Mouse (Mus musculus) midbrain, embryonic 14.5 days (tissue): Measurements from ENCODE around the gene Fhad1. TPM values are rescaled to one million over a fixed set of nuclear protein-coding genes. Genes with fewer than 3 reads are reported as not detected.

Source experiments
- ATAC-seq: fragments of 200-750 bp; cut with Nextera tagmentation; 2 replicates; pipeline ENCODE4 v1.8.0; 2017; ENCODE audit warnings: moderate number of reproducible peaks, moderate library complexity; ENCODE audit not compliant: low FRiP score, low TSS enrichment
- DNase-seq: peaks from one replicate; pipeline ENCODE4 v3.0.0-alpha.2; 2015
- H3K27ac ChIP-seq: fragments of 300-500 bp; sonication (generic); replicated peaks from 2 replicates; pipeline ENCODE4 v1.5.1; 2014; ENCODE audit warnings: mild to moderate bottlenecking, low read depth, low read length, moderate library complexity
- H3K27me3 ChIP-seq: fragments of 300-500 bp; sonication (generic); 2 replicates; pipeline ENCODE4 v1.6.1; 2014; ENCODE audit warnings: low read length, control low read depth, mixed read lengths; ENCODE audit not compliant: control insufficient read depth, insufficient read depth
- H3K36me3 ChIP-seq: fragments of 300-500 bp; sonication (generic); 2 replicates; pipeline ENCODE4 v1.6.1; 2014; ENCODE audit warnings: low read length, control low read depth; ENCODE audit not compliant: control insufficient read depth, insufficient read depth
- H3K4me1 ChIP-seq: fragments of 300-500 bp; sonication (generic); 2 replicates; pipeline ENCODE4 v1.6.1; 2014; ENCODE audit warnings: mild to moderate bottlenecking, antibody characterized with exemption, low read length, control low read depth; ENCODE audit not compliant: control insufficient read depth, insufficient read depth
- H3K4me2 ChIP-seq: fragments of 300-500 bp; sonication (generic); 2 replicates; pipeline ENCODE4 v1.6.1; 2014; ENCODE audit warnings: mild to moderate bottlenecking, low read length, moderate library complexity
- H3K4me3 ChIP-seq: fragments of 300-500 bp; sonication (generic); replicated peaks from 2 replicates; pipeline ENCODE4 v1.5.1; 2014; ENCODE audit warnings: low read depth, low read length
- H3K9ac ChIP-seq: fragments of 300-500 bp; sonication (generic); replicated peaks from 2 replicates; pipeline ENCODE4 v1.6.1; 2014; ENCODE audit warnings: mild to moderate bottlenecking, low read length, moderate library complexity
- H3K9me3 ChIP-seq: fragments of 300-500 bp; sonication (generic); 2 replicates; pipeline ENCODE4 v1.6.1; 2016; ENCODE audit warnings: low read length, control low read depth, mixed read lengths; ENCODE audit not compliant: control insufficient read depth
- WGBS: fragments of 180-500 bp; shearing (Covaris S2); extraction: QIAGEN DNeasy Blood & Tissue Kit; methylation state at CpG from one replicate; pipeline ENCODE4 v1.1.7; 2014; 5-methylcytosine and 5-hydroxymethylcytosine counted together
- polyA plus RNA-seq: library from polyadenylated mRNA; unstranded; fragments of >200 nt; fragmentation: Nextera tagmentation; extraction: Ambion mirVana; gene quantifications from 2 replicates; pipeline ENCODE4 v1.2.1, GENCODE M21; 2014

Fhad1 gene
- polyA plus RNA-seq, 1 experiment from 2014 or later = 2.4 TPM

DNA sequence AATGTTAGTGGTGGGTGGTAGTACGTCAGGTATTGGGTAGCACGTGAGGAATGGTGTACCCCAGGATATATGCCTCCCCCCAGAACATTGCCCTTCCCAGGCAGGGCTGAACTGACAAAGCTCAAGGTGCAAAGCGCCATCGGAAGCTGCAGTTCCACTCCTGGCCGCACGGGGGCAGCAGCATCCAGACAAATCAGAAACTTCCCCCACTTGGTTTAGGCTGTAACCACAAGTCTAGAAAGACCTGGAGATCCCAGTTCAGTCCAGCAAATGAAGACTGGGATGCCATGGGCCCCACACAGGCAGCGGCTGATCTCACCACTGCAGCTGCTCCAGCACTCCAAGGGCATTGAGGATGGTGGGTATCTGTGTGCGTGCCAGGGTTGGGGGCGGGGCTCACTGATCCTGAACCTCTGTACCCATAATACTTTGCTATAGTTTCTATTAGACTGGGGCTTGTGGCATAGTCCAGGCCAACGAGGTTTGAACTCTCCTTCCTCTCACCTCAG, 157.4 kb downstream of the Fhad1 start:
- Histone ChIP-seq H3K27me3 (no peaks in the 10 kb centered on the region), H3K4me3 (no peak overlapping the region), H3K27ac (peak overlapping the region; percentile 32; the same call in 1 of the 2 replicates), H3K9ac (no peak overlapping the region; the same call in 1 of the 2 replicates), H3K9me3 (no peaks in the 10 kb centered on the region), H3K36me3 (peaks cover 30% of the 10 kb centered on the region), H3K4me2 (no peak overlapping the region), H3K4me1 (no peaks in the 10 kb centered on the region)
- WGBS = 16% methylated on average over 10 of the region's 10 CpGs
- peak; percentile 67; the same call in 1 of the 2 replicates for ATAC-seq
- DNase-seq = peak; percentile 90

DNA sequence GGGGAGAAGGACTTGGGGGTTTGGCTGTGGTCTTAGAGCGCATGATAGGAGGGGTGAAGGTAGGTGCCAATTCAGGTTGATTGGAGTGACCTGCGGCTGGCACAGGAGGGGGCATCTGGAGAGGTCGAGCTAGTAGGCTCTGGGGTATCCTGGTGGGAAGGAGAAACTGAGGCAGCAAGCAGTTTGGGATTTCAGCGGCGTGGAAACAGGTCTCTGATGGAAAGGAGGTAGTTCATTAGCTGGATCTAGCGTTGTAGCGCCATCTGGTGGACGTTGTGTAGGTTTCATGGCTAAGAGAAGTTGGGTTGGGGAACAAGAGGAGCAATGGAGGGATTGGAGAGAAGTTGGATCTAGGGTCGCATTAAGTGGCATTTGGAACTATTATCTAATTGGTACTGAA, 161.4 kb downstream of the Fhad1 start:
- no peak overlapping the region for H3K27ac ChIP-seq
- ATAC-seq = no peak
- H3K36me3 ChIP-seq = no peaks in the 10 kb centered on the region
- no peak overlapping the region for H3K9ac ChIP-seq
- peak; percentile 85 for DNase-seq
- no peak overlapping the region for H3K4me2 ChIP-seq
- no peaks in the 10 kb centered on the region for H3K9me3 ChIP-seq
- WGBS = 76% methylated on average over 9 of the region's 9 CpGs
- H3K27me3 ChIP-seq = no peaks in the 10 kb centered on the region
- H3K4me3 ChIP-seq = no peak overlapping the region
- no peaks in the 10 kb centered on the region for H3K4me1 ChIP-seq

DNA sequence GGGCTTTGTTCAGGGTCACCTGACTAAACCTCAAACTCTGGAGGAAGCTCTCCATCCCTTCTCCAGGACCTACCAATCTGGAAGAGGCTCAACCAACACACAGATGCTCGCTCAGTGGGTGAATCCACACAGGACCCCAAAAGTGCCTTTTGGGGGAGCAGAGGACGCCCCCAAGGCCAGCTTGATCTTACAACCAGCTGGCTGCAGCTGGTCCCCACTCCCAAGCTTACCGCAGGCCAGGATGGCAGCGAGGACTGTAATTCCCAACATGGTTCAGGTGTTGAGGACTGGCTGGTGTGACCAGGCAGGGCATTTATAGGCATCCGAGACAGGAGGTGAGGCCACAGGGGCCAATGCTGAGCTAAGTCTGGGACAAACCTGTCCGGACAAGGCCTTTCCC, 168.9 kb downstream of the Fhad1 start, which contains the start of gene Ctrc:
TSS of gene Ctrc (minus strand) at position 361 of the 400 bp plus-strand sequence.
- no peak within 1 kb of the TSS for H3K27ac ChIP-seq
- no peak within 1 kb of the TSS for H3K4me2 ChIP-seq
- no peaks in the 10 kb centered on the region for H3K27me3 ChIP-seq
- no peaks in the 10 kb centered on the region for H3K4me1 ChIP-seq
- H3K36me3 ChIP-seq = no peaks in the 10 kb centered on the region
- H3K9me3 ChIP-seq = no peaks in the 10 kb centered on the region
- no peak within 1 kb of the TSS for H3K4me3 ChIP-seq
- no peak for ATAC-seq
- no peak within 1 kb of the TSS for H3K9ac ChIP-seq
- no peak for DNase-seq
- WGBS = 83% methylated on average over 6 of the region's 6 CpGs

Other genes starting within 250 kb of the Fhad1 start
- gene Dnajc16, start 224.2 kb downstream of the Fhad1 start, polyA plus RNA-seq = 6.0 and 6.7 TPM in 2 replicates
- gene Casp9, start 221.5 kb downstream of the Fhad1 start, polyA plus RNA-seq = 18.4 and 18.5 TPM in 2 replicates
- not detected in 2 replicates for gene Cela2a, start 188.9 kb downstream of the Fhad1 start, polyA plus RNA-seq
- gene Ctrc, start 168.7 kb downstream of the Fhad1 start, polyA plus RNA-seq = not detected in 2 replicates
- 53.8 and 54.0 TPM in 2 replicates for gene Efhd2, start 140.2 kb downstream of the Fhad1 start, polyA plus RNA-seq
- gene Tmem51, start 69.2 kb upstream of the Fhad1 start, polyA plus RNA-seq = 4.8 and 7.2 TPM in 2 replicates
- 19.9 and 27.1 TPM in 2 replicates for gene Kazn, start 224.3 kb upstream of the Fhad1 start, polyA plus RNA-seq